Mouse (Mus musculus) liver, adult 2 months (tissue): ENCODE data around the gene Pi4kb. TPM values are rescaled to one million over a fixed set of nuclear protein-coding genes. Genes with fewer than 3 reads are reported as not detected.
"Not testable (repeated sequence)": the region's sequence is repeated elsewhere in the genome, so short reads cannot be mapped to it uniquely, and the experiment has no call there.

Experiments
- DNase-seq: peaks from one replicate; pipeline ENCODE4 v3.0.0-alpha.2; 2011; ENCODE audit warnings: low read depth, low spot score; ENCODE audit errors: extremely low read depth
- H3K27ac ChIP-seq: fragments of 200-500 bp; replicated peaks from 2 replicates; pipeline ENCODE4 v1.5.1; 2012; ENCODE audit warnings: low read depth, mild to moderate bottlenecking, control low read depth, inconsistent platforms, low read length; ENCODE audit not compliant: insufficient read depth
- H3K27me3 ChIP-seq: fragments of 200-500 bp; 2 replicates; pipeline ENCODE4 v1.6.1; 2012; ENCODE audit warnings: mild to moderate bottlenecking, moderate library complexity, low read length, inconsistent platforms; ENCODE audit not compliant: control insufficient read depth, insufficient read depth
- H3K36me3 ChIP-seq: fragments of 200-500 bp; 2 replicates; pipeline ENCODE4 v1.6.1; 2012; ENCODE audit warnings: low read length, inconsistent platforms; ENCODE audit not compliant: control insufficient read depth, insufficient read depth
- H3K4me1 ChIP-seq: fragments of 200-500 bp; 2 replicates; pipeline ENCODE4 v1.6.1; 2011; ENCODE audit warnings: low read length; ENCODE audit not compliant: control insufficient read depth, insufficient read depth
- H3K4me3 ChIP-seq: fragments of 200-500 bp; 2 replicates; pipeline ENCODE4 v1.5.1; 2011; ENCODE audit warnings: low read depth, mild to moderate bottlenecking, control low read depth, low read length, moderate library complexity; ENCODE audit not compliant: insufficient read depth
- H3K79me2 ChIP-seq: fragments of 200-500 bp; 2 replicates; pipeline ENCODE4 v1.6.1; 2012; ENCODE audit warnings: inconsistent platforms, mild to moderate bottlenecking, low read length, moderate library complexity; ENCODE audit not compliant: control insufficient read depth, insufficient read depth
- H3K9ac ChIP-seq: fragments of 200-500 bp; 2 replicates; pipeline ENCODE4 v1.6.1; 2012; ENCODE audit warnings: low read depth, mild to moderate bottlenecking, control low read depth, inconsistent platforms, low read length
- CTCF ChIP-seq: fragments of 200-500 bp; IDR thresholded peaks from 2 replicates; pipeline ENCODE4 v1.5.1; 2011; ENCODE audit warnings: low read depth, low read length, control low read depth
- POLR2A ChIP-seq: fragments of 200-500 bp; IDR thresholded peaks from 2 replicates; pipeline ENCODE4 v1.6.1; 2011; ENCODE audit warnings: low read length, control low read depth; ENCODE audit not compliant: insufficient read depth; ENCODE audit errors: extremely low read depth
- WGBS: fragments of 180-500 bp; shearing (Covaris S2); methylation state at CpG from one replicate; pipeline ENCODE4 v1.1.7; 2018; 5-methylcytosine and 5-hydroxymethylcytosine counted together
- polyA plus RNA-seq: library from polyadenylated mRNA; depleted of rRNA; stranded (reverse); fragments of >200 nt; gene quantifications from 2 replicates; pipeline ENCODE4 v1.2.3, GENCODE M21; 2012
- total RNA-seq: library from RNA; depleted of rRNA; stranded (reverse); fragments of >200 nt; gene quantifications from 2 replicates; pipeline ENCODE4 v1.2.3, GENCODE M21; 2014

The Pi4kb gene
- total and polyA plus RNA-seq, 2 experiments = 26.0 to 26.5 TPM

DNA sequence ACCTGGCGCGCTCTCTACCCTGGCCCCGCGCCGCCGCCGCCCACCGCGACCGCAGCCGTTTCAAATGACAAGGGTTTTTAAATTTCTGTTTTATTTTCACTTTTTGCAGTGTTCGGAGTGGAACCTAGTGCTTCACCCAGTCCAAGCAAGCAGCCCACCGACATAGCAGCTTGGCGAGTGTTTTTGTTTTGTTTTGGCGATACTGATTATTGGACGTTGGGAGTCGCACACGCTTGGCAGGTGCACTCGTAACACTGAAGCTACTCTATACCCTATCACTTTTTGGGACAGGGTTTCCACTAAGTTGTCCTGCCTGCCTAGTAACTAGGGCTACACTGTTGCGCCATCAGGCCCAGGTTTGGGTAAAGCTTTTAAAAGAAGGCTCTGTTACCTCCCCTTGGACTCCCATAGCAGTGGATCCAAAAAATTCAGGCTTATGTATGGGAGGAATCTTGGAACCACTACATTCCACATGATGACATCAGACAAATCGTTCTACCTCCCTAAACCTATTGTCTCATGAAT is 42.1 kb downstream of the Pi4kb start:
- peak; percentile 46 for DNase-seq
- no peaks in the 10 kb centered on the region for H3K79me2 ChIP-seq
- TF ChIP-seq POLR2A (no peak), CTCF (no peak)
- H3K4me3 ChIP-seq = peak overlapping the region; percentile 70
- H3K36me3 ChIP-seq = no peaks in the 10 kb centered on the region
- H3K27me3 ChIP-seq = no peaks in the 10 kb centered on the region
- peak overlapping the region; percentile 8 for H3K27ac ChIP-seq
- peaks cover 9% of the 10 kb centered on the region for H3K4me1 ChIP-seq
- 3% methylated on average over 21 of the region's 21 CpGs for WGBS
- peak overlapping the region; percentile 34 for H3K9ac ChIP-seq

DNA sequence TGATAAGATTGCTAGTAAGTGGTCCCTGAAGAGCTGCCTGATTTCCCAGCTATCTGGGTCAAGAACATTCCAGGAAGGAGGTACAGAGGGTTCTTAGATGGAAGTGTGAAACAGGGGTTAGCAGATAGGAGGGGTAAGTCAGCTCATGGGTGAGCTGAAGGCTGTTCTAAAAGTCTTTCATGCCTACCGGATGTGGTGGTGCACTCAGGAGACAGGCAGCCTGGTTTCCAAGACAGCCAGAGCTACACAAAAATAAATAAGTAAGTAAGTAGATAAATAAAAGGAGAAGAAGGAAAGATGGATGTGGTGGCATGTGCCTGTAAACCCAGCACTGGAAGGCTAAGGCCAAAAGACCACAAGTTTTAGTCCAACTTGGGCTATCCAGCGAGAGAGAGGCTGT is 44.2 kb downstream of the Pi4kb start:
- no peak overlapping the region for H3K27ac ChIP-seq
- no peak overlapping the region for H3K4me3 ChIP-seq
- H3K79me2 ChIP-seq = no peaks in the 10 kb centered on the region
- H3K36me3 ChIP-seq = no peaks in the 10 kb centered on the region
- H3K9ac ChIP-seq = no peak overlapping the region
- WGBS = 91% methylated on average over 2 of the region's 2 CpGs
- H3K27me3 ChIP-seq = no peaks in the 10 kb centered on the region
- 0 out of 2 replicates have a peak, but pooled peaks cover under 1% of the 10 kb centered on the region for H3K4me1 ChIP-seq
- TF ChIP-seq POLR2A (no peak), CTCF (no peak)
- no peak for DNase-seq

DNA sequence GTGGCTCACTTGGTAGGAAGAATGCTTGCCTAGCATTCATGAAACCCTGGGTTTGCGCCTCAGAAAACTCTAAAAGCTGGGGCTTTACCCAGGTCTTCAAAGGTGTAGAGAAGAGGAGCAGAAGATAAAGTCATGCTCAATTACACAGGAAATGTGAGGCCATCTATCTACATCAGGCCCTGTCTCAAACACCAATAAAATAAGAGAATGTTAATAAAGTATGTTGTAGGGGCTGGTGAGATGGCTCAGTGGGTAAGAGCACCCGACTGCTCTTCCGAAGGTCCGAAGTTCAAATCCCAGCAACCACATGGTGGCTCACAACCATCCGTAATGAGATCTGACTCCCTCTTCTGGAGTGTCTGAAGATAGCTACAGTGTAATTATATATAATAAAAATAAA is 46.4 kb downstream of the Pi4kb start:
- not testable (repeated sequence) for H3K79me2 ChIP-seq, DNase-seq, H3K9ac ChIP-seq, H3K36me3 ChIP-seq, H3K27ac ChIP-seq, H3K4me1 ChIP-seq, H3K4me3 ChIP-seq, H3K27me3 ChIP-seq
- WGBS = 88% methylated on average over 5 of the region's 5 CpGs

DNA sequence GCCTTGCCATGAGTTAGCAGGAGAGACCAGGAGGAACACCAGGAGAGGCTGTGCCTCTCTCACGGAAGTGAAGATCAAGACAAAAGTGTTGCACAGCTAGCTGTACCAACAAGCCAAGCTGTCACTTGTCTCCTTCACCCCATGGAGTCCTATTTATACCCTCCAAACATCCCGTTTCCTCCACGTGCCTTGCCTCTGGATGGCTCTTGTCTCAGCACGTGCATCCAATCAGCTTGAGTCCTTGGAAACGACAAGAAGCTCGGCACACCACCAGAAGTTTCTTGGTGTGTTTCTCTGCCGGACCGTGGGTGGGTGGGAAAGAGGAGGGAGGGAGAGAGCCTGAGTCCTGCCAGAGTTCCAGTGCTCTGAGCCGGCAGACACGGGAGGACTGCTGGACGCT is 50.0 kb downstream of the Pi4kb start:
- TF ChIP-seq CTCF (no peak), POLR2A (no peak)
- H3K4me1 ChIP-seq = peaks cover 2% of the 10 kb centered on the region
- DNase-seq = no peak
- H3K36me3 ChIP-seq = no peaks in the 10 kb centered on the region
- H3K9ac ChIP-seq = no peak overlapping the region
- 41% methylated on average over 11 of the region's 11 CpGs for WGBS
- H3K4me3 ChIP-seq = no peak overlapping the region
- no peaks in the 10 kb centered on the region for H3K27me3 ChIP-seq
- no peak overlapping the region for H3K27ac ChIP-seq
- H3K79me2 ChIP-seq = no peaks in the 10 kb centered on the region

DNA sequence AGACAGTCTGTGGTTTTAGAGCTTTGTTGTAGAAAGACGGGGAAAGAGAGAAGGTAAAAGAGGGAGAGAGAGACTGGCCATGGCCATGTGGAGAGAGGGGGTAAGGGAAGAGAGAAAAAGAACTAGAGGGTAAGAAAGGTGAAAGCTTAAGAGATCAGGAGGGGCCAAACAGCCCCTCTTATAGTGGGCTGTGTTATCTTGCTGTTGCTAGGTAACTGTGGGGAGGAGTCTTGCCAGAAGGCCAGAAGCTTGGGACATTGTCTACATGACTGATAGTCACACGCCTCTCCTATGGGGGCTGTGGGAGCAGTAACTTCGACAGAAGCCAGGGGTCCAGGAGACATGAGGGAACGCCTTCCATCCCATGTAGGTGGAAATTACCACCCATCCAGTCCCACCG is 50.7 kb downstream of the Pi4kb start:
- no peak overlapping the region for H3K9ac ChIP-seq
- no peak overlapping the region for H3K27ac ChIP-seq
- H3K36me3 ChIP-seq = peaks cover 2% of the 10 kb centered on the region; the same call in 1 of the 2 replicates
- H3K79me2 ChIP-seq = no peaks in the 10 kb centered on the region
- no peak overlapping the region for H3K4me3 ChIP-seq
- TF ChIP-seq CTCF (no peak), POLR2A (no peak)
- no peak for DNase-seq
- no peaks in the 10 kb centered on the region for H3K27me3 ChIP-seq
- H3K4me1 ChIP-seq = peaks cover 2% of the 10 kb centered on the region
- 73% methylated on average over 5 of the region's 5 CpGs for WGBS

DNA sequence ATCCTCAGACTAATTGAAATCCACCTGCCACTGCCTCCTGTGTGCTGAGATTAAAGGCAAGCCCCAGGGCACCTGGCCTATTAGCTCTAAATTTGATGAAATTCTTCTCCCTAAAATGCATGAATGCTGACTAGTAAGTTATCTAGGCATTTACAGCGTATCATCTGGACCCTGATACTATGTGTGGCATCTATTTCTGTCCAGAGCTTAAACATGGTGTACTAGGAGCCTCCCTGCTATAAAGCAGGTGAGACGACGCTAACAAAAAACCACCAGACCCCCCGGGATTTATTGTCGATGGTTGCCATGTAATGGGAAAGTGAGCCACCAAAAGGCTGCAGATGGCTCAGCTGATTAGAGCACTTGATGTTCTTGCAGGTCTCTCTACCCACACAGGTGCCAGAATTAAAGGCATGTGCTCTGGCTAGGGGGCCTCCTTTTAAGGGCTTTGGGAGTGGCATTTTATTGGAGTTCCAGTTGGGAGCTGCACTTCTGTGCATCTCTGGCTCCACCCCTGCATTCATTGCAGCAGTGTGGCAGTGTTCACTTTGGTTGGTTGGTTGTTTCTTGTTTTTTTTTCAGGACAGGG is 52.6 kb downstream of the Pi4kb start:
- TF ChIP-seq POLR2A (no peak), CTCF (no peak)
- Histone ChIP-seq H3K9ac (no peak overlapping the region), H3K27me3 (no peaks in the 10 kb centered on the region), H3K4me1 (peaks cover 2% of the 10 kb centered on the region), H3K79me2 (no peaks in the 10 kb centered on the region), H3K4me3 (no peak overlapping the region), H3K36me3 (peaks cover 17% of the 10 kb centered on the region; the same call in 1 of the 2 replicates), H3K27ac (no peak overlapping the region)
- no peak for DNase-seq
- 79% methylated on average over 5 of the region's 5 CpGs for WGBS
